Mouse (Mus musculus) megakaryocyte, embryonic 14.5 days (primary cell): ENCODE data around the gene Srgap2. TPM values are rescaled to one million over a fixed set of nuclear protein-coding genes. Genes with fewer than 3 reads are reported as not detected.

ENCODE experiments used
- H3K27me3 ChIP-seq: replicated peaks from 2 replicates; pipeline ENCODE3; 2012; ENCODE audit warnings: inconsistent platforms
- H3K36me3 ChIP-seq: replicated peaks from 2 replicates; pipeline ENCODE3; 2012; ENCODE audit warnings: low read length, inconsistent platforms, mixed read lengths
- H3K4me1 ChIP-seq: 2 replicates; pipeline ENCODE4 v1.6.1; 2012; ENCODE audit warnings: inconsistent platforms
- H3K4me3 ChIP-seq: replicated peaks from 2 replicates; pipeline ENCODE3; 2012; ENCODE audit warnings: moderate library complexity, mild to moderate bottlenecking, inconsistent platforms
- H3K9me3 ChIP-seq: 2 replicates; pipeline ENCODE4 v1.6.1; 2012; ENCODE audit warnings: inconsistent platforms
- FLI1 ChIP-seq: IDR thresholded peaks from 2 replicates; pipeline ENCODE4 v1.6.1; 2012; ENCODE audit warnings: low read length, inconsistent platforms, mixed read lengths
- GATA1 ChIP-seq: IDR thresholded peaks from 3 replicates; pipeline ENCODE4 v1.6.1; 2012; ENCODE audit warnings: mixed read lengths, low read length, inconsistent platforms, borderline replicate concordance
- polyA plus RNA-seq: library from polyadenylated mRNA; stranded (reverse); fragments of >175 nt; gene quantifications from 2 replicates; pipeline ENCODE4 v1.2.3, GENCODE M21; 2012; ENCODE audit warnings: low replicate concordance; ENCODE audit not compliant: insufficient read depth

Srgap2 gene
- polyA plus RNA-seq, 1 experiment = 12.2 TPM

DNA sequence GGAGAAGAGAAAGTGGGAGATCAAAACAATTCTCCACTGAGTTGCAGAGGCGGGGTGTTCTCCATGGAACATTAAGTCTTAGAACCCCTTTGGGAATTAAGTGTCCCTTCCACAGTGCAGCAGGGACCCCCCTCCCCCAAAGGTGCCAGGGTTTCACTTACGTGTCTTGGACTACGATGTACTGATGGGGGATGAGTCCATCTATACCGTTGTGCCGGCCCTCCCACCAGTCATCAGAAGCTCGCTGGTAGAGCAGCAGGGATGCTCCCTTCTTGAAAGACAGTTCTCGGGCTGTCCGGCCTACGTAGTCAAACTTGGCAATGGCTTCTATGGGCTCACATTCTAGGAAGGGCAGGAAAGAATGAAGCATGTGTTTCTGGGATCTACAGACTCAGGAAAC, 229.0 kb downstream of the Srgap2 start:
- Histone ChIP-seq H3K9me3 (no peaks in the 10 kb centered on the region), H3K4me3 (no peak overlapping the region), H3K4me1 (peaks cover 27% of the 10 kb centered on the region), H3K36me3 (peaks cover 87% of the 10 kb centered on the region), H3K27me3 (no peaks in the 10 kb centered on the region)
- TF ChIP-seq GATA1 = no peak
- no peak for TF ChIP-seq FLI1

DNA sequence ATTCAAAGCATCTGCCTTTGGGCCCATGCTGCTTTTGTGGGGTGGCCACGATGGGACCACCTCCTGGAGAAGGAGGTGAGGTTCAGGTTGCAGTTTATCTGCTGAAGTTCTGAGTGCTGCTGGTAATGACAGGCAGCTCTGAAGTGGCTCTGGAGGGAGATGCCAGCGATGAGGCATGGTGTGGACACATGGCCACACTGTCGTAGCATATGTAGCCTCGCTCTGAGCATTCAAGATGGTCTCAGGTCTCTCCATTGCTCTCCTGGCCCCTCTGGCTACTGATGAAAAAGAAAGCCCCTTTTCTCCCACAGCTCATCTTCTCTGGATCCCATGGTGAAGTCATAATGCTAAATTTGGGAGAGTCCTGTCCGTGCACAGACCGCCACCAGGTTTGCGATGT, 230.4 kb downstream of the Srgap2 start:
- Histone ChIP-seq H3K9me3 (no peaks in the 10 kb centered on the region), H3K36me3 (peaks cover 100% of the 10 kb centered on the region), H3K4me3 (no peak overlapping the region), H3K27me3 (no peaks in the 10 kb centered on the region), H3K4me1 (peaks cover 27% of the 10 kb centered on the region)
- TF ChIP-seq GATA1 = no peak
- TF ChIP-seq FLI1 = no peak

DNA sequence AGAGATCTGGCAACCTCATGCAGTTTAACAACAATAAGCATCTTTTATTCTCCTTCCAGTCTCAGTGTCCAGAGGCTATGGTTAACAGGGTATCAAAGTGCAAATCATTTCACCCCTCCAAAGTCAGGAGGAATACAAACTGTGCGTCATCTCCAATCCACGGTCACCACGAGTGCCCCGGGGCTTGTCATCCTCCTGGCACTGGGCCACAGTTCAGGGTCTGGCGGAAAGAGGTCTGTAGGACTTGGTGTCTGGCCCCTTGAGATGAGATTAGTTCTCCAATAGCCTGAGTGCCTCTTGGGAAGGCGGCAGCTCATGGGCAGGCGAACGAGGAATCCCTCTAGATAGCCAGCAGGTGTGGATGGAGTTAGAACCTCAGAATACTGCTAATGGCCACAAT, 232.0 kb downstream of the Srgap2 start:
- TF ChIP-seq FLI1 (no peak), GATA1 (no peak)

DNA sequence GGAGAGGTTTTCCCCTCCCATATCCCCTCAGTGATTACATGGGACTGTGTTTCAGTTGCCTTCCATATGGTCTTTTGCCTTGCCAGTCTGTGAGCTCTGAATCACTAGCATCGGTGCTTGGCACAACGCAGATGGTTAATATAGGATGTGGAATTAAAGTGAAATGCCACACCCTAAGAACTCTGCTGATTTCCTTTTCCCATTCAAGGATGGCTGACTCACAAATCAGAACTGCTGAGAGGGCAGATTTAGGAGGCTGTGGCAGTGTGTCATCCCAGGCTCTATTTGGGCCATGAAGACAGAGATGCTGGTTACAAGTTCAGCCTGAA, 233.3 kb downstream of the Srgap2 start:
- Histone ChIP-seq H3K4me1 (peaks cover 13% of the 10 kb centered on the region), H3K4me3 (no peak overlapping the region), H3K36me3 (peaks cover 100% of the 10 kb centered on the region), H3K9me3 (no peaks in the 10 kb centered on the region), H3K27me3 (no peaks in the 10 kb centered on the region)
- TF ChIP-seq FLI1 (no peak), GATA1 (no peak)

More for the DNA sequence above, 232.0 kb downstream of the Srgap2 start:
- H3K4me1 ChIP-seq = peaks cover 21% of the 10 kb centered on the region
- H3K27me3 ChIP-seq = no peaks in the 10 kb centered on the region
- H3K4me3 ChIP-seq = no peak overlapping the region
- no peaks in the 10 kb centered on the region for H3K9me3 ChIP-seq
- peaks cover 100% of the 10 kb centered on the region for H3K36me3 ChIP-seq

DNA sequence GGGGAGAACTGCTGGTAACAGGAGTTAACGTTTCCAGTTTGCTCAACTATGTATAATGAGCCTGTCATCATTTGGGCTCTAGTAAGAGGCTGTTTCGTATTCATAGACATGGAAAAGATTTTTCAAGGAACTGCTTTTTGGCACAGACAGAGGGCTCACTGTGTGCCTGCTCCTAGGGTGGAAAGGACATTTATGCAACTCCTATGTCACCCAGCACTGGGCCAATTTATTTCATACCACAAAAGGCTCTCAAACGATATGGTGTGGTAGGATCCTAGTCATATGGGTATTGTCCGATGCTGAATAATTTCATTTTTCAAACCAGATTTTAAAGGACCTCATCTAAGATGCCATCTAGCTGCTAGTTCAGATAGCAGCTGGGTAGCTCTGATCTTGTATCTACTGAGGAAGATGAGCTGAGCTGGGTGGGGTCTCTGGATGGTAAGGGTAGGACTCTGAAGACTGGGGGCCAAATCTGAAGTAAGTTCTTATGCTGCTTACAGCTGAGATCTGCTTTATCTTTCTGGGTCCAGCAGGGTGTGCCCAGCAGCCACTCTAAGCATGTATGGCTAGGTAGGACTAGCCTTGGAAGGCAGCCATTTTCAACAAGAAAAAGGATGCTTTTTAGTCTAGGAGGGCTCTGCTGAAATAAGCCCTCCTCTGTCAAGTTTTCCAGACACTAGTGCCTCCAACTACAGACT, 233.8 kb downstream of the Srgap2 start:
- no peaks in the 10 kb centered on the region for H3K9me3 ChIP-seq
- H3K4me1 ChIP-seq = peaks cover 10% of the 10 kb centered on the region
- TF ChIP-seq GATA1 (no peak), FLI1 (no peak)
- peaks cover 99% of the 10 kb centered on the region for H3K36me3 ChIP-seq
- H3K27me3 ChIP-seq = no peaks in the 10 kb centered on the region
- H3K4me3 ChIP-seq = no peak overlapping the region

DNA sequence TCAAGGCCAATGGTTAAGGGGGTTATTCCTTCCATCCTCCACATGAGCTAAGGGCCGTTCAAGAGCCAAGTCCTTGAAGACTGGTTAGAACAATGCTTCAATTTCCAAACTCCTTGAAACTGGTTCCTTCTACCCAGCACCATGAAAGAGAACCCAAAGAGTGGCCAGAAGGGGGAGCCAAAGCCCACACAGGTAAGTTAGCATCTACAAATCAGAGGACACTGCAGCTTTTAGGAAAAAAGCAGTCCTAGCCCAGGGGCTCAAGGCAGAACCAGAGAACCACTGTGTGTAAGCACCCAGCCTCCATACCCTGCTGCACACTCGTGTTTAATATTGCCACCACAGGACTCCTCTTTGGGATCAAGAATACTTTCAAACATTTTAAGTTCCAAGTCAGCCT, 236.5 kb downstream of the Srgap2 start:
- peaks cover 17% of the 10 kb centered on the region for H3K4me1 ChIP-seq
- H3K9me3 ChIP-seq = no peaks in the 10 kb centered on the region
- H3K4me3 ChIP-seq = no peak overlapping the region
- H3K36me3 ChIP-seq = peaks cover 98% of the 10 kb centered on the region
- TF ChIP-seq FLI1 = no peak
- TF ChIP-seq GATA1 = no peak
- no peaks in the 10 kb centered on the region for H3K27me3 ChIP-seq

DNA sequence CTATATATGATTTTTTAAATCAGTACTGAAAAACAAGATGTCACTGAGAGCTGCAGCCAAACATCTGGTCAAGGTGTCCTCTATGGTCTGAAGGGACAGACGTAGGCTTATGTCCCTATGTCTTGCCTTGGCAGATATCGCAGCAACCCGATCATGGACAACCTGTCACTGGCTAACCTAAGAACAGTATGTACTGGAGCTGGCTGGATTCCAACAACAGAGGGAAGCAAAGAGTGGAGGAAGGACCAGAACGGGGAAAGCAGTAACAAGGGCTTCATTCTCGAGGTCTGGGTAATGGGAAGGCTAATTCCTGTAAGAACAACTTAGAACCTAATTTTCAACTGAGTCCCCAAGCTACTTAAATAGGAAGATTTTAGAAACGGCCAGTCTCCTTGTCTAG, 238.2 kb downstream of the Srgap2 start:
- TF ChIP-seq FLI1 = no peak
- no peak for TF ChIP-seq GATA1
- no peaks in the 10 kb centered on the region for H3K27me3 ChIP-seq
- H3K4me3 ChIP-seq = no peak overlapping the region
- no peaks in the 10 kb centered on the region for H3K9me3 ChIP-seq
- peaks cover 82% of the 10 kb centered on the region for H3K36me3 ChIP-seq
- peaks cover 33% of the 10 kb centered on the region for H3K4me1 ChIP-seq

DNA sequence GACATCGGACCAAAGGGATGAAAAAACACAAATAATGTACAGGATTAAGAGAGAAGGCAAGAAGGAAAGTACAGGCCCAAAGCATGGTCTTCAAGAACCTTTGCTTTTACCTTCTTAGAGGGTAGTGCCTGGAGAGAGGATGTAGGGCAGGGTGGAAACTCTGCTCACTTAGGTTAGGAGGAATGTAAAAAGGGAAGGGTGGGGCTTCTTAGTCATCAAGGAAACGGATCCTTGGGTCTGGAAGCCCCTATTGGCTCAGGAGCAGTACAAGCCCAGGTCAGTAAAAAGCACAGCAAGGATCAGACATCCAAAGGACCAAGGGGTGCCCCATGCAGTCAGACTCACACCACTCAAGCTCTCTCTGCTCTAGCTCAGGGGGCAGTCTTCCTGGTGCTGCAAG, 239.9 kb downstream of the Srgap2 start:
- Histone ChIP-seq H3K36me3 (peaks cover 65% of the 10 kb centered on the region), H3K27me3 (peaks cover 2% of the 10 kb centered on the region), H3K4me3 (no peak overlapping the region), H3K9me3 (no peaks in the 10 kb centered on the region), H3K4me1 (peaks cover 49% of the 10 kb centered on the region)
- no peak for TF ChIP-seq FLI1
- no peak for TF ChIP-seq GATA1

DNA sequence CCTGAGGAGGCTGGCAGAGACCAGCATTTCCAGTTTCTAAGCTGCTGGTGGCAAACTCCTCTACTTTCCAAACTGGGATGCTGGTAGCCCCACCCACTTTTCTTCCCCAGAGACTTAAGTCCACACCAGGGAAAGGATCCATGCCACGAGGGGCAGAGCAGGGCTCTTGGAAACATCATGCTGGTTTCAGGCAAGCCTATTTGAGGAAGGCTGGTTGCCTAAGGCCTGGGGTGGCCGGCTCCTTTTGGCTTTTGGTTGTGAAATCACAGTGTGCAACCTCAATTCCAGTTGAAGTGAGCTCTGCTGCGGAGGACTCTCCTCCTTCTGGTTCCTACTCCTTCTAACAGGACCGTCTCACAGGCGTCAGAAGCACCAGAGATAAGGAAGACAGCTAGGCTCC, 240.3 kb downstream of the Srgap2 start:
- Histone ChIP-seq H3K9me3 (no peaks in the 10 kb centered on the region), H3K36me3 (peaks cover 61% of the 10 kb centered on the region), H3K4me3 (no peak overlapping the region), H3K27me3 (peaks cover 2% of the 10 kb centered on the region), H3K4me1 (peaks cover 53% of the 10 kb centered on the region)
- no peak for TF ChIP-seq FLI1
- TF ChIP-seq GATA1 = no peak

DNA sequence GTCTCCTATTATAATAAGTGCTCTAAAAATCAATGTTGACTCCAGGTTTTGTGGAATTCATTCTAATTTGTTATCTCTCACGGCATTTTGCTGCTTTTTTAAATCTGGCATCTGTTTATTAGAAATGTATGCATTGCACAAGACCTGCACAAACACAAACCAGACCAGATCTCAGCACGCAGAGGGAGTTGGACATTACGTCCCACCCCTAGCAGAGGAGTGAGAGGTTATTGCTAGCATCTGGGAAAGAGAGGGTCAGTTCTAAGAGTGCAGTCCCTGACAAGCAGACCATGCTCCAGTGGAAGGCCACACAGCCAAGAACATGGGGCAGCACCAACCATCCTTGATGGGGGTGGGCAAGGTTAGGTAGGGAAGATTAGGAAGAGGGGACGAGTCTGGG, 242.5 kb downstream of the Srgap2 start:
- TF ChIP-seq FLI1 = no peak
- no peak for TF ChIP-seq GATA1
- Histone ChIP-seq H3K4me1 (peaks cover 67% of the 10 kb centered on the region), H3K36me3 (peaks cover 39% of the 10 kb centered on the region)

More for the DNA sequence above, 242.5 kb downstream of the Srgap2 start:
- Histone ChIP-seq H3K27me3 (peaks cover 6% of the 10 kb centered on the region), H3K9me3 (no peaks in the 10 kb centered on the region), H3K4me3 (no peak overlapping the region)
